ENCODE assay signal across 20 mouse cellular contexts in the genomic region with DNA sequence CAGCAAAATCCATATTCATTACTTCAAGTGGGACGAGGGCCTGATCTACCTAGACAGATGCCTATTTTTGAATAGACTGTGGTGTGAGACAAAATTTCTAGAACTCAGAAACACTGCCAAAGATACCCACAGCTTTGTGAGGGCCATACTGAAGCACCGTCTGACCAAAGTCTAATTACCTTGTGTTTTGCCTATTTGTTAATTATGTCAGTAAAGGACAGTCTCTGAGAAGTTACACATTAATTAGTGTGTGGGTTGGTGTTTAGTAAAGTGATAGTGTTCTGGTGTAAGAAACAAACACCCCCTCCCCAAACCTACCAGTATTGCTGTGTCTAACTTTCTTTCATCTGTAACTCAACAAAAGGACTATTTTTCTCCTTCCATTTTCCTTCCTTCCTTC.
"Had no signal": no experiment of that assay in that cellular context is flagged by ENCODE, and none has a peak within 500 bp of the region (broad histone marks: within the 10 kb centered on the region; RNA-seq: fewer than 3 reads in every experiment).

No protein-coding gene starts in this region.

- H3K4me1 ChIP-seq: heart, embryonic 10.5 days; hindbrain, embryonic 10.5 days; hindbrain, embryonic 12.5 days; limb, embryonic 10.5 days; limb, embryonic 12.5 days; liver, embryonic 13.5 days; liver, embryonic 15.5 days had no signal

- H3K27me3 ChIP-seq: heart, embryonic 12.5 days; hindbrain, embryonic 12.5 days; limb, embryonic 12.5 days; liver, embryonic 13.5 days; liver, embryonic 15.5 days had no signal

- H3K27ac ChIP-seq: gastrocnemius, adult 2 months; heart, embryonic 10.5 days; hindbrain, embryonic 10.5 days; hindbrain, embryonic 12.5 days; hindbrain, embryonic 14.5 days; layer of hippocampus, adult 2 months; left cerebral cortex, adult 2 months; limb, embryonic 10.5 days; limb, embryonic 12.5 days; liver, embryonic 13.5 days; liver, embryonic 15.5 days had no signal

- H3K4me3 ChIP-seq: gastrocnemius, adult 2 months; heart, embryonic 10.5 days; heart, embryonic 12.5 days; hindbrain, embryonic 10.5 days; hindbrain, embryonic 12.5 days; layer of hippocampus, adult 2 months; left cerebral cortex, adult 2 months; limb, embryonic 10.5 days; limb, embryonic 12.5 days; liver, embryonic 13.5 days; liver, embryonic 15.5 days had no signal

- H3K36me3 ChIP-seq: heart, embryonic 10.5 days; hindbrain, embryonic 10.5 days; hindbrain, embryonic 12.5 days; liver, embryonic 13.5 days; liver, embryonic 15.5 days had no signal

- DNase-seq: gastrocnemius, adult 2 months; gastrocnemius, postnatal 10 days; gastrocnemius, postnatal 25 days; heart, adult 18-20 months; heart, postnatal 10 days; heart, postnatal 4 days; kidney, postnatal 25 days; kidney, postnatal 4 days; liver; liver, embryonic 13.5 days had no signal
